Mouse (Mus musculus) liver, embryonic 14.5 days (tissue): ENCODE results near the gene Lclat1.
A peak's percentile ranks its signal among the peaks of the same experiment; 100 is the strongest.

ENCODE experiments used
- CTCF ChIP-seq: IDR thresholded peaks from 2 replicates; pipeline ENCODE4 v1.5.1; 2016; ENCODE audit warnings: antibody characterized with exemption, low read depth, control low read depth
- EP300 ChIP-seq: IDR thresholded peaks from 2 replicates; pipeline ENCODE4 v1.6.1; 2016; ENCODE audit warnings: antibody characterized with exemption, low read depth

- TF ChIP-seq EP300: no peak
- peak; percentile 80 for TF ChIP-seq CTCF
Observed at GRCm38 (mm10) chr17:73096484-73096883, 11.3 kb upstream of the Lclat1 start.
